Mouse (Mus musculus) ES-Bruce4 (cell line): ENCODE measurements at regions not wholly inside any gene's neighbourhood (a gene's known extent, or its start where the extent isn't known, plus 50 kb on each side); places are given as distances from the start of the nearest gene placed in this dataset.

Experiments
- H3K27ac ChIP-seq: 2 replicates; pipeline ENCODE4 v1.5.1; 2012; ENCODE audit warnings: low read length, inconsistent platforms; ENCODE audit not compliant: insufficient read depth
- H3K27me3 ChIP-seq: 2 replicates; pipeline ENCODE4 v1.6.1; 2012; ENCODE audit warnings: mild to moderate bottlenecking, low read length, inconsistent platforms; ENCODE audit not compliant: control insufficient read depth, poor library complexity, insufficient read depth, severe bottlenecking
- H3K36me3 ChIP-seq: 2 replicates; pipeline ENCODE4 v1.6.1; 2012; ENCODE audit warnings: inconsistent platforms, mild to moderate bottlenecking, low read length, moderate library complexity; ENCODE audit not compliant: control insufficient read depth, poor library complexity, insufficient read depth, severe bottlenecking
- H3K4me1 ChIP-seq: one replicate; pipeline ENCODE4 v1.8.1; 2011; ENCODE audit warnings: low read length; ENCODE audit not compliant: control insufficient read depth, insufficient read depth
- H3K4me3 ChIP-seq: 2 replicates; pipeline ENCODE4 v1.5.1; 2011; ENCODE audit warnings: low read depth, mild to moderate bottlenecking, low read length
- H3K9ac ChIP-seq: 2 replicates; pipeline ENCODE4 v1.6.1; 2012; ENCODE audit warnings: low read depth, mild to moderate bottlenecking, inconsistent platforms; ENCODE audit not compliant: poor library complexity, severe bottlenecking
- H3K9me3 ChIP-seq: replicated peaks from 2 replicates; pipeline ENCODE4 v1.6.1; 2012; ENCODE audit warnings: mild to moderate bottlenecking, low read length, inconsistent platforms; ENCODE audit not compliant: control insufficient read depth, poor library complexity, insufficient read depth, severe bottlenecking
- CTCF ChIP-seq: IDR thresholded peaks from one replicate; pipeline ENCODE4 v1.8.1; 2011; ENCODE audit warnings: low read depth, low read length
- EP300 ChIP-seq: IDR thresholded peaks from 2 replicates; pipeline ENCODE4 v1.6.1; 2011; ENCODE audit warnings: low read depth, low read length; ENCODE audit not compliant: insufficient read depth
- POLR2A ChIP-seq: IDR thresholded peaks from one replicate; pipeline ENCODE4 v1.8.1; 2011; ENCODE audit warnings: low read length; ENCODE audit not compliant: insufficient read depth

DNA sequence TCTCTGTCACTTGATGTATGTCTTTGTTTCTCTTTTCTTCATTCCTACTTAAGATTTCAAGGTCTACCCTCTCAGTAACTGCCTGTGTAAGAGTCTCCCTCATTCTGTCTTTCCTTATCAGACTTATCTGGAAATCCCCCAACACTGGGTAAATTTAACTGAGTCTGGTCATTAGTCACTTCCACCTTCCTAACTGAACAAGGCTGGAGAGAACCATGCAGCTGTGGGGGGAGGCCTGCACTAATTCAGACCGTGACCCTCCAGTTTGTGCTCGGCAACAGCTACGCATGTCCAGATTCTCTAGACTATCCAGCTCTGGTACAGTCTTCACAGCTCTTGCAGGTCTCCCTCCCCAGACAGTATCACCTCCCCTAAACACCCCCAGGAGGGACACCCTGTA, 103.3 kb downstream of the Prox1 start:
- H3K9ac ChIP-seq: no peak overlapping the region
- no peaks in the 10 kb centered on the region for H3K27me3 ChIP-seq
- TF ChIP-seq CTCF: no peak
- no peak for TF ChIP-seq EP300
- TF ChIP-seq POLR2A: no peak
- no peaks in the 10 kb centered on the region for H3K9me3 ChIP-seq
- no peak overlapping the region for H3K27ac ChIP-seq
- no peak overlapping the region for H3K4me3 ChIP-seq
- H3K36me3 ChIP-seq: no peaks in the 10 kb centered on the region
- H3K4me1 ChIP-seq: no peaks in the 10 kb centered on the region

DNA sequence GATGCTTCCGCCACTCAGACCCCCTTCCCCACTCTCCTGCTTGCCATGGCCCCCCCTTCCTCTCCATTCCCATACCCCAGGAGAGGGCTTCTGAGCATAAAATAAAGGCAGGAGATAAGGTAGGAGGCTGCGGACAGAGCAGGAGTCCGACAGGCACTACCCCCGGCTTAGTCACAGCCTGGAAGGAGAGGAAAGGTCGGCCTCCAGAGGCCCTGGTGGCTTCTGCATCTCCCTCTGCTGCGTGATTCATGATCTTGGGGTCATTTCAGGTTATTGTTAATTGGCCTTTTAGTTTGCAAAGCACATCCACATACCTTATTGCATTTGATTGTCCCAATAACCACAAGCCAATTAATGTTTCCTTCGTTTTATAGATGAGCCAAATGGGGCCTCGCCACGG, 104.1 kb downstream of the Prox1 start:
- no peaks in the 10 kb centered on the region for H3K36me3 ChIP-seq
- H3K27me3 ChIP-seq: no peaks in the 10 kb centered on the region
- H3K27ac ChIP-seq: no peak overlapping the region
- no peaks in the 10 kb centered on the region for H3K4me1 ChIP-seq
- no peak overlapping the region for H3K9ac ChIP-seq
- H3K4me3 ChIP-seq: no peak overlapping the region
- no peak for TF ChIP-seq EP300
- TF ChIP-seq POLR2A: no peak
- TF ChIP-seq CTCF: no peak
- H3K9me3 ChIP-seq: no peaks in the 10 kb centered on the region

DNA sequence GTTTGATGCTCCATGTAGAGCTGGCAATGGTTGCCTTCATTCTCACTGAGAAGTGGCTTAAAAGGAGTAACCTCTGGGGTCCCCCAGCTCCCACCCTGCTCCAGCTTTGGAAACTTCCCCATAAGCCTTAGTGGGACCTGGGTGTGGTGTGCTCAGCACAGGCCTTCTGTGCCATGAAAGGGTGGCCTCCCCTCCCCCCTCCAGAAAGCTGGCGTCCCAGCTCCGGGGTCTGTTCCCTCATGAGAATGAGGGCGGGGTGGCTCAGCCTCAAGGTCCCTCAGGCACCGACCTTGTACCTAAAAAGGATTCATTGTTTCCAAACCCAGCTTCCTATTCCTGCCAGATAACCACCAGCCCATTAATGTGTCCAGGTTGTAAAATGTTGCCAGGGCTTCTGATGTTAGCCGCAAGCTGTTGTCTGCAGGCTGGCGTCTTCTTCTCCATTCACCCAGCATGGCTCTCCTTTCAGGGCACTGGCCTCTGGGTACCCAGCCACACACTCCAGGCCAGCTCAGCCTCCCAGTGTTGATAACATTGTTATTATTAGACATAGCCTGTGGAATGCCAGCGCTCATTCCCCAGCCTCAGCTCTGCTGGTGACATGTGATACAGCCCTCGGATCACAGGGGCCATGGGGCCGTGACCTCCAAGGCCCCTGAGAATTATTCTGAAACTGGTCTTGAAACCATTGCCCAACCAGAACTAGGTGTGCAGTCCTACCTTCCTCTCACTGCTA, 108.8 kb downstream of the Prox1 start:
- TF ChIP-seq POLR2A (no peak), CTCF (no peak), EP300 (no peak)
- Histone ChIP-seq H3K9me3 (no peaks in the 10 kb centered on the region), H3K36me3 (no peaks in the 10 kb centered on the region), H3K4me1 (no peaks in the 10 kb centered on the region), H3K4me3 (no peak overlapping the region), H3K9ac (no peak overlapping the region), H3K27me3 (no peaks in the 10 kb centered on the region), H3K27ac (no peak overlapping the region)

DNA sequence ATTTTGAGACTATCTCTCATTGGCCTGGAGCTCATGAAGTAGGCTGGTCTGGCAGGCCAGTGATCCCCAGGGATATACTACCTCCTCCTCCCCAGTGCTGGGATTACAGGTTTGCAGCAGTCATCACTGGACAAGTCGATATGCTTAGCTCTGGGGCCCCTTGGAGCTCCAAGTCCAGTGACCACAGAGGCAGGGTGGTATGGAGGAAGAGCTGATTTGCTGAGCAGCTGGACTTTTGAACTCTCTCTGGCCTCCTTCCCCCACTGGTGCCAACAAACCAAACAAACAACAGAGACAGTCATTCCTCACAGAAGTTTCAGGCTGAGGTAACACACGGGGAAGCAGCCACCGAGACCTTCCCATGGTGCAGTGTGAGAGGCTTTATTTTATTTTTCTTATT, 111.5 kb downstream of the Prox1 start:
- H3K4me1 ChIP-seq: no peaks in the 10 kb centered on the region
- TF ChIP-seq CTCF: no peak

DNA sequence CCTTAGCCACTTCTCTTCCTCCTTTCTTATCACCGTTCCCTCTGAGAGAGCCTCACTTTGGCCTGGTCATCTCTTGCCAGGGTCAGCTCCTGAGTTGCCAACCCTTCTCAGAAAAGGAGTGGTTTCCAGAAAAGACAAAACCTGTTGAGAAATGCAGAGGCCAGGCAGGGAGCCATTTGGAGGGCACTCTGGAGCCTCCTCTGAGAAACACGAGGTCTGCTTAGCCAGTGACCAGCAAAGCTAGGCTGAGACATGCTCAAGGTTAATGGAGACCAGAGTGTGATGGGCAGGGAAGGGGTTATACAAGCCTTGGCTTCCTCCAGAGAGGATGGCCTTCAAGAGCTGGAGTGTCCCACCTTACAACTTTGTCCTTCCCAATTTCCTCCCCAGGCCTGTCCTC, 113.6 kb downstream of the Prox1 start:
- no peak for TF ChIP-seq CTCF
- no peak for TF ChIP-seq POLR2A
- no peak for TF ChIP-seq EP300
- H3K4me3 ChIP-seq: no peak overlapping the region
- no peaks in the 10 kb centered on the region for H3K36me3 ChIP-seq
- no peaks in the 10 kb centered on the region for H3K27me3 ChIP-seq
- no peak overlapping the region for H3K27ac ChIP-seq
- no peaks in the 10 kb centered on the region for H3K9me3 ChIP-seq
- no peaks in the 10 kb centered on the region for H3K4me1 ChIP-seq
- H3K9ac ChIP-seq: no peak overlapping the region

More for the DNA sequence above, 111.5 kb downstream of the Prox1 start:
- no peaks in the 10 kb centered on the region for H3K36me3 ChIP-seq
- no peak overlapping the region for H3K4me3 ChIP-seq
- H3K27me3 ChIP-seq: no peaks in the 10 kb centered on the region
- no peak overlapping the region for H3K27ac ChIP-seq
- no peak overlapping the region for H3K9ac ChIP-seq
- no peaks in the 10 kb centered on the region for H3K9me3 ChIP-seq

DNA sequence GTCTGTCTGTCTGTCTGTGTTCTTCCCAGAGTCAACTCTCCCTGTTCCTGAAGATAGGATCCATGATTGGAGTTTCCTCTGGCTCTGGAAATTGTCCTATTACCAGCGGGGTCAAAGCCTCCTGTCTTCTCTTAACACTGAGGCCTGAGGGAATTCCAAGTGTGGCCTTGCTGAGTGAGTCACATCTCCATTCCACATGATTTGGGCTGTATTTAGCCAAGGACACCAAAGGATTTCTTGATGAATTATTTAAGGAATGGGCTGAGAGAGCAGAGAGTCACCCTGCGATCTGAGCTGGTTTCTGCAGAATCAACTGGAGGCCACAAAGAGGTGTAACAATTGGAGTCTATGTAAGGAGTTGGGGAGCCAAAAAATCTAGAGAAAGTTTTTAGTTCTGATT, 118.6 kb downstream of the Prox1 start:
- no peaks in the 10 kb centered on the region for H3K36me3 ChIP-seq
- TF ChIP-seq CTCF: no peak
- TF ChIP-seq POLR2A: no peak
- TF ChIP-seq EP300: no peak
- H3K9me3 ChIP-seq: peaks cover 6% of the 10 kb centered on the region; the same call in 1 of the 2 replicates
- H3K4me1 ChIP-seq: no peaks in the 10 kb centered on the region
- H3K9ac ChIP-seq: no peak overlapping the region
- no peak overlapping the region for H3K4me3 ChIP-seq
- H3K27ac ChIP-seq: no peak overlapping the region
- H3K27me3 ChIP-seq: no peaks in the 10 kb centered on the region
